Mouse (Mus musculus): ENCODE measurements around the gene Gm49318. TPM values are rescaled to one million over a fixed set of nuclear protein-coding genes. Genes with fewer than 3 reads are reported as not detected.
"Not testable (repeated sequence)": the region's sequence is repeated elsewhere in the genome, so short reads cannot be mapped to it uniquely, and the experiment has no call there.

The Gm49318 gene
- polyA plus RNA-seq, 1 experiment from 2014 or later = not detected

DNA sequence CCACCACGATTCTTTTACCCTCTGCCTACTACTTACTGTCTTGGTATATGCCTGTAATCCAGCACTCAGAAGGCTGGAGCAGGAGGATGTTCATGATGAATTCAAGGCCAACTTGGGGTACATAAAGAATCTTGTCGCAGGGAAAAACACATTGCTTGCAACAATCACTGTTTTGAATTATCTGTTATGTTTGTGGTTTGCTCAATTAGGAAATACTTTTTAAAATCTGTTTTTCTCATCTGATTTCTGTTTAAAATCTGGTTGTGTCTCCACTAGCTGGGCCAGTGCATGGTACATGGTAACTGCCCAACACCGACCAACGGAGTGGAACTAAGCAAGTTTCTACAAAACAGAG is 13.6 kb upstream of the Gm49318 start:
- Histone ChIP-seq H3K4me2 (ENCODE audit: low read length) (peak overlapping the region; percentile 81), H3K27ac (replicated peaks; ENCODE audit: low read depth, low read length) (no peak overlapping the region), H3K4me3 (replicated peaks; ENCODE audit: low read depth, low read length) (peak overlapping the region; percentile 75), H3K9me3 (ENCODE audit: control insufficient read depth, low read length) (no peaks in the 10 kb centered on the region), H3K4me1 (ENCODE audit: control insufficient read depth, insufficient read depth, low read length) (peaks cover 8% of the 10 kb centered on the region), H3K27me3 (ENCODE audit: control insufficient read depth, insufficient read depth, low read length) (no peaks in the 10 kb centered on the region), H3K9ac (replicated peaks; ENCODE audit: low read length) (peak overlapping the region; percentile 83), H3K36me3 (ENCODE audit: control insufficient read depth, insufficient read depth, low read length) (peaks cover 13% of the 10 kb centered on the region)
- no peak for DNase-seq
- whole genome bisulfite sequencing = 34% methylated on average over 4 of the region's 4 CpGs
- ATAC-seq (ENCODE audit: low FRiP score, low TSS enrichment) = no peak

DNA sequence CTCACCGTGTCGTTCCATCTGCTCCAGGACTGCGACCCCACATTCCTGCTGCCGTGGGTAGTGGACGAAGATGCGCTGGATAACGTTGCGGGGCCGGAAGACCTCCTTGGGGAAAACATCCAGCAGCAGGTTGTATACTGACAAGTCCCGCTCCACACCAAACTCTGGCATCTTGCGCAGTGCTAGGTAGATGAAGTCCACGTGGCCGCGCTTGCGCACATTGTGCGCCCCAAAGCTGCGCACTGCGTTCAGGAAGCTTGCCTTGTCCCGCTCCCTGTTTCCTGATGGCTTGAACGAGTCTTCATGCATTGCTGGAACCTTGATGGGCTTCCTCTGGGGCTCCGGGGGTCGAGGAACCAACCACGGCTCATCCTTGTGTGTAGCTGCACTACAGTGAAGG is 5.2 kb upstream of the Gm49318 start:
- H3K4me3 ChIP-seq (replicated peaks; ENCODE audit: low read depth, low read length) = no peak overlapping the region
- H3K36me3 ChIP-seq (ENCODE audit: control insufficient read depth, insufficient read depth, low read length) = peaks cover 43% of the 10 kb centered on the region
- 0 out of 2 replicates have a peak, but pooled peaks cover 3% of the 10 kb centered on the region for H3K4me1 ChIP-seq (ENCODE audit: control insufficient read depth, insufficient read depth, low read length)
- no peak overlapping the region for H3K27ac ChIP-seq (replicated peaks; ENCODE audit: low read depth, low read length)
- 94% methylated on average over 23 of the region's 23 CpGs for WGBS
- no peak for ATAC-seq (ENCODE audit: low FRiP score, low TSS enrichment)
- H3K4me2 ChIP-seq (ENCODE audit: low read length) = no peak overlapping the region
- no peak for DNase-seq
- H3K9ac ChIP-seq (replicated peaks; ENCODE audit: low read length) = no peak overlapping the region
- H3K27me3 ChIP-seq (ENCODE audit: control insufficient read depth, insufficient read depth, low read length) = no peaks in the 10 kb centered on the region
- no peaks in the 10 kb centered on the region for H3K9me3 ChIP-seq (ENCODE audit: control insufficient read depth, low read length)

GRCm38 (mm10) chr9:22075778-22076177 is 4.7 kb upstream of the Gm49318 start:
- not testable (repeated sequence) for H3K27me3 ChIP-seq (ENCODE audit: control insufficient read depth, insufficient read depth, low read length); H3K27ac ChIP-seq (replicated peaks; ENCODE audit: low read depth, low read length); H3K9ac ChIP-seq (replicated peaks; ENCODE audit: low read length); H3K4me1 ChIP-seq (ENCODE audit: control insufficient read depth, insufficient read depth, low read length); ATAC-seq (ENCODE audit: low FRiP score, low TSS enrichment); H3K9me3 ChIP-seq (ENCODE audit: control insufficient read depth, low read length); DNase-seq; H3K4me2 ChIP-seq (ENCODE audit: low read length); H3K4me3 ChIP-seq (replicated peaks; ENCODE audit: low read depth, low read length)
- 79% methylated on average over 5 of the region's 5 CpGs for WGBS
- peaks cover 43% of the 10 kb centered on the region for H3K36me3 ChIP-seq (ENCODE audit: control insufficient read depth, insufficient read depth, low read length)

GRCm38 (mm10) chr9:22072276-22072675 is 1.2 kb upstream of the Gm49318 start:
- Histone ChIP-seq H3K4me3 (replicated peaks; ENCODE audit: low read depth, low read length) (no peak overlapping the region), H3K4me1 (ENCODE audit: control insufficient read depth, insufficient read depth, low read length) (0 out of 2 replicates have a peak, but pooled peaks cover 9% of the 10 kb centered on the region), H3K36me3 (ENCODE audit: control insufficient read depth, insufficient read depth, low read length) (peaks cover 33% of the 10 kb centered on the region), H3K27me3 (ENCODE audit: control insufficient read depth, insufficient read depth, low read length) (no peaks in the 10 kb centered on the region), H3K4me2 (ENCODE audit: low read length) (no peak overlapping the region), H3K9ac (replicated peaks; ENCODE audit: low read length) (no peak overlapping the region), H3K9me3 (ENCODE audit: control insufficient read depth, low read length) (no peaks in the 10 kb centered on the region), H3K27ac (replicated peaks; ENCODE audit: low read depth, low read length) (no peak overlapping the region)
- WGBS = 93% methylated on average over 4 of the region's 4 CpGs
- ATAC-seq (ENCODE audit: low FRiP score, low TSS enrichment) (no peak), DNase-seq (no peak)

DNA sequence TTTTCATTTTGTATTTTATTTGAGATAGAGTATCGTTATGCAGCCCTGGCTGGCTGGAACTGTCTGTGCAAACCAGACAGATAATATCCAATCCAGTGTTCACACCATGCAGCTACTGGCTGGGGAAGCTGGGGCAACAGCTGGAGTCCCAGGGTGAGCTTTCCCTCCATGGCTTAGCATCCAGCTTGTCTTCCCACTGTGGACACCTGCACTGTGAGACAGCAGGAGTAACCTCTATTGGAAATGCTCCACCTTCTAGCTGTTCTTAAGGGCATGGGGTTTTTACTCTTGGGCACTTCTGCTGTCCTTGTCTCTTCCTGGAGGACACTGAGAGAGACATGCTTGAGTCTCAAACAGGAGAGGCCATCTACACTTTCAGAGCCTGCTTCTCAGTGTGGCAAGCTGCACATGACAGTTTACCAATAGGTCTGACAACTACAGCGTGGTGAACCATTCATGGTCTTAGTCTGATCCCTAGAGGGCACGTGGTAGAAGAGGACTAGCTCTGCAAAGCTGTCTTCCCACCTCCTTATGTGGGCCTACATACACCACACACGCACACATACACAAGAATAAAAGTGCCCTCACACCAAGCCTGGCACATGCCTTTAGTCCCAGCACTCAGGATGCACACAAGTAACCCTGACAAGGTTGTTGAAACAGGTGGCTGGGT is 1.0 kb downstream of the Gm49318 start:
- ATAC-seq (ENCODE audit: low FRiP score, low TSS enrichment) = peak; percentile 3
- H3K27ac ChIP-seq (replicated peaks; ENCODE audit: low read depth, low read length) = no peak overlapping the region
- no peak for DNase-seq
- H3K27me3 ChIP-seq (ENCODE audit: control insufficient read depth, insufficient read depth, low read length) = no peaks in the 10 kb centered on the region
- H3K36me3 ChIP-seq (ENCODE audit: control insufficient read depth, insufficient read depth, low read length) = peaks cover 47% of the 10 kb centered on the region
- no peaks in the 10 kb centered on the region for H3K9me3 ChIP-seq (ENCODE audit: control insufficient read depth, low read length)
- H3K9ac ChIP-seq (replicated peaks; ENCODE audit: low read length) = peak overlapping the region; percentile 90; the same call in 1 of the 2 replicates
- 0 out of 2 replicates have a peak, but pooled peaks cover 9% of the 10 kb centered on the region for H3K4me1 ChIP-seq (ENCODE audit: control insufficient read depth, insufficient read depth, low read length)
- H3K4me3 ChIP-seq (replicated peaks; ENCODE audit: low read depth, low read length) = peak overlapping the region; percentile 80
- H3K4me2 ChIP-seq (ENCODE audit: low read length) = peak overlapping the region; percentile 62
- 63% methylated on average over 4 of the region's 4 CpGs for WGBS

DNA sequence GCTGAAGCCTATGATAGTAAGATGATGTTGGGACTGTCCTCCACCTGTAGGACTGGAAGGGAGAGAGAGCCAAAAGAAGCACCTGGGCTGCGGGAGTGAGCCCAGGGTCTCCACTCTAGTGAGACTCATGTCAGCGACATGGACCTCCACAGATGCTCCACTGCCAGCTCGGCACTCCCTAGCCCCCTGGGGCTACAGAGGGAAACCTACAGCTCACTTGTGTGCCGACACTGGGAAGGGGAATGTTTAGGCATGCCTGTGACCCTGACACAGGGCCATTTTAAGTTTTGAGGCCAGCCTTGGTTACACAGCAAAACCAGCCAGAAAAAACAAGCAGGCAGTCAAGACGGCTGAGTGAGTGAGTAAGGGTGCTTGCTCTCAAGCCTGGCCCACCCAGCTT is 3.9 kb downstream of the Gm49318 start:
- no peaks in the 10 kb centered on the region for H3K9me3 ChIP-seq (ENCODE audit: control insufficient read depth, low read length)
- WGBS = 92% methylated on average over 5 of the region's 5 CpGs
- ATAC-seq (ENCODE audit: low FRiP score, low TSS enrichment) = no peak
- peaks cover 58% of the 10 kb centered on the region for H3K36me3 ChIP-seq (ENCODE audit: control insufficient read depth, insufficient read depth, low read length)
- DNase-seq = no peak
- H3K4me3 ChIP-seq (replicated peaks; ENCODE audit: low read depth, low read length) = no peak overlapping the region
- H3K27me3 ChIP-seq (ENCODE audit: control insufficient read depth, insufficient read depth, low read length) = no peaks in the 10 kb centered on the region
- 0 out of 2 replicates have a peak, but pooled peaks cover 9% of the 10 kb centered on the region for H3K4me1 ChIP-seq (ENCODE audit: control insufficient read depth, insufficient read depth, low read length)
- no peak overlapping the region for H3K4me2 ChIP-seq (ENCODE audit: low read length)
- H3K9ac ChIP-seq (replicated peaks; ENCODE audit: low read length) = no peak overlapping the region
- H3K27ac ChIP-seq (replicated peaks; ENCODE audit: low read depth, low read length) = no peak overlapping the region

DNA sequence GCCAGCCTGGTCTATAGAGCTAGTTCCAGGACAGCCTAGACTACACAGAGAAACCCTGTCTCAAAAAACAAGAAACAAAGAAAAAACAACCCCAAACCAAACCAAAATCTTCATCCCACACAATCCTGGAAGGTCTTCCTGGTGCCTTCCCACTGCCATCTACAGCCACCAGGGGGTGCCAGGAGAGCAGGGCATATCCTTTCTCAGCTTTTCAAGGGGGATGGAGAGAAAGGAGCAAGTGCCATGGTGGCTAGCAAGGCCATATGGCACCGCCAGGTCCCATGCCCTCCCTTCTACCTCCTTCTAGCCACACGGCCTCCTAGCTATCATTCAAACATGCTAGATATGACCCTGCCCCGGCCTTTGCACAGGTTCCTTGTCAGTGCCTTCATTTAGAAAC is 4.6 kb downstream of the Gm49318 start:
- peak; percentile 54 for DNase-seq
- no peak overlapping the region for H3K27ac ChIP-seq (replicated peaks; ENCODE audit: low read depth, low read length)
- H3K36me3 ChIP-seq (ENCODE audit: control insufficient read depth, insufficient read depth, low read length) = peaks cover 62% of the 10 kb centered on the region

DNA sequence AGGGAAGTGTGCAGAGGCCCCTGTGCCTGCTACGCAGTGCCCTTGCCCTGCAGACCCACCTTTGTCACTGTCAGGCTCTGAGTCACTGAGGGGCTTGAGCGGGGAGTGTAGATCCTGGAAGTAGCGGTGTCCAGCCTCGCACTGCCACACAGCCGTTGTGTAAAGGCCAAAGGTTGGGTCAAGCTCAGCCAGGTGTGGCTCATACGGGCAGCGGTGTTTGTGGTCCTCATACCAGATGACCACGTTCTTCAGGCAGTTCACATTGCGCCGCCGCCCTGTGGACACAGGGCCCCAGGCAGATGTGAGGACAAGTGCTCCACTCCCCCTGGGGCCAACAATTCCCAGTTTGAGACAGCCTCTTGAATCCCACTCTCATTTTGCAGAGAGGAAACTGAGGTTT is 5.4 kb downstream of the Gm49318 start:
- H3K9ac ChIP-seq (replicated peaks; ENCODE audit: low read length) = no peak overlapping the region
- no peak overlapping the region for H3K4me3 ChIP-seq (replicated peaks; ENCODE audit: low read depth, low read length)
- H3K9me3 ChIP-seq (ENCODE audit: control insufficient read depth, low read length) = no peaks in the 10 kb centered on the region
- H3K4me1 ChIP-seq (ENCODE audit: control insufficient read depth, insufficient read depth, low read length) = 0 out of 2 replicates have a peak, but pooled peaks cover 7% of the 10 kb centered on the region
- DNase-seq = no peak
- H3K36me3 ChIP-seq (ENCODE audit: control insufficient read depth, insufficient read depth, low read length) = peaks cover 70% of the 10 kb centered on the region
- no peak overlapping the region for H3K4me2 ChIP-seq (ENCODE audit: low read length)
- no peak overlapping the region for H3K27ac ChIP-seq (replicated peaks; ENCODE audit: low read depth, low read length)
- 96% methylated on average over 11 of the region's 11 CpGs for WGBS
- no peak for ATAC-seq (ENCODE audit: low FRiP score, low TSS enrichment)
- H3K27me3 ChIP-seq (ENCODE audit: control insufficient read depth, insufficient read depth, low read length) = no peaks in the 10 kb centered on the region

More for the DNA sequence above, 4.6 kb downstream of the Gm49318 start:
- no peak for ATAC-seq (ENCODE audit: low FRiP score, low TSS enrichment)
- H3K9me3 ChIP-seq (ENCODE audit: control insufficient read depth, low read length) = no peaks in the 10 kb centered on the region
- H3K4me1 ChIP-seq (ENCODE audit: control insufficient read depth, insufficient read depth, low read length) = 0 out of 2 replicates have a peak, but pooled peaks cover 7% of the 10 kb centered on the region
- H3K4me3 ChIP-seq (replicated peaks; ENCODE audit: low read depth, low read length) = no peak overlapping the region
- H3K4me2 ChIP-seq (ENCODE audit: low read length) = no peak overlapping the region
- WGBS = 76% methylated on average over 3 of the region's 3 CpGs
- no peak overlapping the region for H3K9ac ChIP-seq (replicated peaks; ENCODE audit: low read length)
- no peaks in the 10 kb centered on the region for H3K27me3 ChIP-seq (ENCODE audit: control insufficient read depth, insufficient read depth, low read length)

- H3K4me2 ChIP-seq (ENCODE audit: low read length) = no peak overlapping the region
- no peaks in the 10 kb centered on the region for H3K27me3 ChIP-seq (ENCODE audit: control insufficient read depth, insufficient read depth, low read length)
- DNase-seq (no peak), ATAC-seq (ENCODE audit: low FRiP score, low TSS enrichment) (no peak)
- no peaks in the 10 kb centered on the region for H3K4me1 ChIP-seq (ENCODE audit: control insufficient read depth, insufficient read depth, low read length)
- no peak overlapping the region for H3K4me3 ChIP-seq (replicated peaks; ENCODE audit: low read depth, low read length)
- no peaks in the 10 kb centered on the region for H3K9me3 ChIP-seq (ENCODE audit: control insufficient read depth, low read length)
- peaks cover 78% of the 10 kb centered on the region for H3K36me3 ChIP-seq (ENCODE audit: control insufficient read depth, insufficient read depth, low read length)
- H3K27ac ChIP-seq (replicated peaks; ENCODE audit: low read depth, low read length) = no peak overlapping the region
- no peak overlapping the region for H3K9ac ChIP-seq (replicated peaks; ENCODE audit: low read length)
- 92% methylated on average over 3 of the region's 3 CpGs for WGBS
Measured at GRCm38 (mm10) chr9:22064341-22064740, 6.7 kb downstream of the Gm49318 start.

All from midbrain, embryonic 14.5 days (tissue).